Mouse (Mus musculus) midbrain, embryonic 12.5 days (tissue): Measurements from ENCODE around the gene Fgd2. TPM values are rescaled to one million over a fixed set of nuclear protein-coding genes. Genes with fewer than 3 reads are reported as not detected.

ENCODE experiments used
- ATAC-seq: fragments of 200-750 bp; cut with Nextera tagmentation; 2 replicates; pipeline ENCODE4 v1.8.0; 2017; ENCODE audit warnings: low read depth, moderate TSS enrichment, moderate library complexity; ENCODE audit not compliant: low FRiP score
- H3K27ac ChIP-seq: fragments of 300-500 bp; sonication (generic); replicated peaks from 2 replicates; pipeline ENCODE4 v1.5.1; 2016; ENCODE audit warnings: mild to moderate bottlenecking
- H3K27me3 ChIP-seq: fragments of 300-500 bp; sonication (generic); 2 replicates; pipeline ENCODE4 v1.6.1; 2016; ENCODE audit warnings: mild to moderate bottlenecking
- H3K36me3 ChIP-seq: fragments of 300-500 bp; sonication (generic); 2 replicates; pipeline ENCODE4 v1.6.1; 2016
- H3K4me1 ChIP-seq: fragments of 300-500 bp; sonication (generic); 2 replicates; pipeline ENCODE4 v1.6.1; 2016
- H3K4me2 ChIP-seq: fragments of 300-500 bp; sonication (generic); replicated peaks from 2 replicates; pipeline ENCODE4 v1.6.1; 2016; ENCODE audit warnings: mild to moderate bottlenecking, moderate library complexity
- H3K4me3 ChIP-seq: fragments of 300-500 bp; sonication (generic); 2 replicates; pipeline ENCODE4 v1.5.1; 2016; ENCODE audit warnings: mild to moderate bottlenecking
- H3K9ac ChIP-seq: fragments of 300-500 bp; sonication (generic); replicated peaks from 2 replicates; pipeline ENCODE4 v1.6.1; 2016; ENCODE audit warnings: mild to moderate bottlenecking, moderate library complexity
- H3K9me3 ChIP-seq: fragments of 300-500 bp; sonication (generic); 2 replicates; pipeline ENCODE4 v1.6.1; 2016; ENCODE audit warnings: mild to moderate bottlenecking
- WGBS: fragments of 180-500 bp; shearing (Covaris S2); methylation state at CpG from one replicate; pipeline ENCODE4 v1.1.7; 2016; 5-methylcytosine and 5-hydroxymethylcytosine counted together
- polyA plus RNA-seq: library from polyadenylated mRNA; unstranded; fragments of >200 nt; fragmentation: Nextera tagmentation; extraction: Ambion mirVana; gene quantifications from 2 replicates; pipeline ENCODE4 v1.2.1, GENCODE M21; 2016

Fgd2 gene
- polyA plus RNA-seq, 1 experiment from 2014 or later, result 3.6 TPM

DNA sequence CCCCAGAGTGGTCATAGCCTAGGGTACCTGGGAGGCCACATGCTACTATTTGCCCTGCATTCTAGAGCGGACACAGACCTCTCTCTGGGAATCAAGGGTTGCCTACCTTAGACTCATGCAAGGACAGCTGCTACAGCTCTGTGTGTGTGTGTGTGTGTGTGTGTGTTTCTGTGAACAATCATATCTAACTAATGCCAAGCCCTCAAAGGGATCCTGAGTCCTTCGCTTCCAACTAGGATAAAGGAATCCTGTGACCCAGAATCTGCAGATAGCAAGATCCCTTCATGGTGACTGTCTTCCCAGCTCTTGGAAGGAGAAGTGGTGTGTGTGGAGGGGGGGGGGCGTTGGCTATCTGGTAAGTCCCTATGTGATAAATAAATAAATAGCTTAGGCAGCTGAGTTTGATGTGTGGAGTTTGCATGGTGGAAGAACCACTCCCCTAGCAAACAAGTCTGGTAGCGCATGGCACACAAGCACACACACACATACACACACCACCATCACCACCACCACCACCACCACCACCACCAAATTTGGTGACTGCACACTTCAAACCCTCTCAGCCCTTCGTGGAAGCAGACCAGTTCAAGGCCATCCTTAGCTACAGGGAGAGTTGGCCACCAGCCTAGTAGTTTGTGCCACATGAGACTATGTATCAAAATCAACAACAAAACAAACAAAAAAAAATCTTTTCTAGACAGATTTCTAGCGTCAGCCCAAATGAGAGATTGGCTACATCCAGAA lies 35.5 kb downstream of the Fgd2 start:
- Histone ChIP-seq H3K9me3 (no peaks in the 10 kb centered on the region), H3K4me2 (no peak overlapping the region), H3K36me3 (no peaks in the 10 kb centered on the region), H3K27ac (no peak overlapping the region), H3K27me3 (peaks cover 22% of the 10 kb centered on the region), H3K4me3 (no peak overlapping the region), H3K9ac (no peak overlapping the region), H3K4me1 (peaks cover 29% of the 10 kb centered on the region)
- 60% methylated on average over 6 of the region's 6 CpGs for WGBS
- ATAC-seq, result no peak

DNA sequence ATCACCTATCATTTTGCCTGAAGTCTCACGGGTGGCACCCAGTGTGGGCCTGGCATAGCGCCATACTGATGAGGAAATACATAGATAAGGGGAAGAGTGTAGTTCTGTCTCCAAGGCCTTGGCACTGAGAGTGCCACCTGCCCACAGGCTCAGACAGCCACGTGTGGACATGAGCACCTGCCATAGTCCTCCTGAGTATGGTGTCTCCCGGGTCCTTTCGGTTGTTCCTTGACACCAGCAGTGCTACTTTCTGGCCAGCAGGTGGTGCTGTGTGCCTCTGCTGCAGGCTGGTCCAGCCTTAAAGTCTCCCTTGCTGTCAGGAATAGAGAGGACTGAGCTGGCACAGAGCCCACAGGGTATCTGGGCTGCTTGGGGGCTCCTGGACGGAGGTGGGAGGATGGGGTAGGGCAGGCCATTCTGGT lies 36.1 kb downstream of the Fgd2 start:
- Histone ChIP-seq H3K27me3 (peaks cover 26% of the 10 kb centered on the region), H3K9ac (no peak overlapping the region), H3K4me3 (no peak overlapping the region), H3K4me2 (peak overlapping the region; percentile 7; the same call in 1 of the 2 replicates), H3K9me3 (no peaks in the 10 kb centered on the region), H3K36me3 (no peaks in the 10 kb centered on the region), H3K4me1 (peaks cover 29% of the 10 kb centered on the region), H3K27ac (no peak overlapping the region)
- WGBS, result 19% methylated on average over 6 of the region's 6 CpGs
- ATAC-seq, result peak; percentile 83

DNA sequence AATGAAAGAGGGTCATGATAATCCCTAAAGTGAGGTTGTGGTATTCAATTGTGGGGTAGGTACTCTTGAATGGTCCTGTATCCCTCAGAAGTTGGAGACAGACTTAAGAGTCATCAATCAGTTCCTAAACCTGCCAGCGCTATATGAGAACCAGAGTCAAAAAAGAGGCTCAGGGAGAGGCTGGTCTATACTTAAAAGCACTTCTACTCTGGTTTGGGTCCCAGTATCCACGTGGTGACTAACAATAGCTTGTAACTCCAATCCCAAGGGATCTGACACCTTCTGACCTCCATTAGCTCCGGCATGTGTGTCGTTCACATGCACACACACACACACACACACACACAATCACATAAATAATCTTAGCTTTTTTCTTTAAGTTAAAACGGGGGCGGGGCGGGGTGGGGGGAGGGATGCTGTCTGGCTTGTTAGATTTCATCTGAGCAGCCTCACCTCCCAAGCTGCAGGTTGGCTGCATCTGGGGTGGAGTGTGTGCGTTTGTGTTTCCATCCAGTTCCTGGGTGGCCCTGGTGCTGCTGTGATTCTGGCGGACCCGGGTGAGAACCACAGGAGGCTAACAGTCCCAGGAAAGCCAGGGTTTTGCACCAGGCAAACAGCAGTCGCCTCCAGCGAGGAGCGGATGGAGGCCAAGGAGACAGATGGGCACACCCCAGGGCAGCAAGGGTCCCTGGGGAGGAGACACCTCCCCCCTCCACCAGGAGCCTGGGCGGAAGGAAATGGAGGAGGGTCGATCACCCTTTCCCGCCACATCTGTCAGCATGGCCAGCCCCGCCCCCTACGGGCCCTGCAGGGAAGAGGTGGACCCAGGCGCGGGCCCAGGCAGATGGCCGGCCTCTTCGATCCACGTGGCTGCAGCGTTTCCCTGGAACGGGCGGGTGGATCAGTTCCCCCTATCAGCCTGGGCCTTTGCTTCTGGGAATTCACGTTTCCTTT lies 37.0 kb downstream of the Fgd2 start:
- 2% methylated on average over 27 of the region's 27 CpGs for WGBS
- peak overlapping the region; percentile 29 for H3K4me3 ChIP-seq
- peak overlapping the region; percentile 50 for H3K9ac ChIP-seq
- no peaks in the 10 kb centered on the region for H3K9me3 ChIP-seq
- ATAC-seq, result peak; percentile 78
- H3K4me2 ChIP-seq, result peak overlapping the region; percentile 61
- peak overlapping the region; percentile 46 for H3K27ac ChIP-seq
- H3K36me3 ChIP-seq, result no peaks in the 10 kb centered on the region
- H3K4me1 ChIP-seq, result peaks cover 29% of the 10 kb centered on the region
- peaks cover 32% of the 10 kb centered on the region for H3K27me3 ChIP-seq

DNA sequence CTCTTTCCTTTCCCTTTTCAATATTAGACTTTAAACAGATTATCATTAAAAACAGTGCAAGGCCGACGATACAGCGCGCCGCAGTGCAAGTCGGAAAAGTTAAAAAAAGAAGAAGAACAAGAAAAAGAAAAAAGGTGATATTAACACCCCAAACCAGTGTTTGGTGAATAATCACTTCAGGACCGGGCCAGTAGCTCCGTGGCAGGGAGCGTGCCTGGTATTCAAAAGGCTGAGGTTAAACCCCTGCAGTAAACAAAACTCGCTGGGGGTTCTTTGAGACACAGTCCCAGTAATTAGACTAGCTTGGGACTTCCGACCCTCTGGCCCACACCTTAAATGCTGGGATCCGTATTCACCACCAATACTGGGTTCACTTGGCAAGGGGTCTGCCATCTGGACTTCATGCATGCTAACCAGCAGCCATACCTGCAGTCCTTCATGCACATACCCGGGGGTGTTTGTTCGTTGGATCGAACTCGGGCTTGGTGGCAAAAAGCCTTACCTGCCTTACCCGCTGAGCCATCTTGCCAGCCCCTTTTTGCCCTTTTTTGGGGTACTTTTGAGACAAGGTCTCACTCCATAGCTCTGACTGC lies 37.8 kb downstream of the Fgd2 start:
- no peaks in the 10 kb centered on the region for H3K36me3 ChIP-seq
- peaks cover 32% of the 10 kb centered on the region for H3K27me3 ChIP-seq
- H3K4me1 ChIP-seq, result peaks cover 29% of the 10 kb centered on the region
- no peak for ATAC-seq
- H3K4me3 ChIP-seq, result peak overlapping the region; percentile 29
- H3K4me2 ChIP-seq, result peak overlapping the region; percentile 61
- 8% methylated on average over 17 of the region's 17 CpGs for WGBS
- no peaks in the 10 kb centered on the region for H3K9me3 ChIP-seq
- H3K27ac ChIP-seq, result 0 out of 2 replicates have a peak overlapping the region, but pooled peaks have one; percentile 46
- peak overlapping the region; percentile 50; the same call in 1 of the 2 replicates for H3K9ac ChIP-seq

GRCm38 (mm10) chr17:29399241-29399910 lies 38.7 kb downstream of the Fgd2 start:
- Histone ChIP-seq H3K4me3 (no peak overlapping the region), H3K27ac (no peak overlapping the region), H3K9ac (no peak overlapping the region), H3K4me2 (no peak overlapping the region), H3K9me3 (no peaks in the 10 kb centered on the region), H3K4me1 (peaks cover 29% of the 10 kb centered on the region), H3K36me3 (no peaks in the 10 kb centered on the region), H3K27me3 (peaks cover 32% of the 10 kb centered on the region)
- 38% methylated on average over 13 of the region's 14 CpGs for WGBS
- no peak for ATAC-seq

GRCm38 (mm10) chr17:29400044-29400443 lies 39.3 kb downstream of the Fgd2 start:
- Histone ChIP-seq H3K4me3 (no peak overlapping the region), H3K27ac (no peak overlapping the region), H3K9me3 (no peaks in the 10 kb centered on the region), H3K9ac (no peak overlapping the region), H3K27me3 (peaks cover 32% of the 10 kb centered on the region), H3K4me1 (peaks cover 29% of the 10 kb centered on the region), H3K36me3 (no peaks in the 10 kb centered on the region), H3K4me2 (no peak overlapping the region)
- ATAC-seq, result no peak
- 60% methylated on average over 5 of the region's 5 CpGs for WGBS

DNA sequence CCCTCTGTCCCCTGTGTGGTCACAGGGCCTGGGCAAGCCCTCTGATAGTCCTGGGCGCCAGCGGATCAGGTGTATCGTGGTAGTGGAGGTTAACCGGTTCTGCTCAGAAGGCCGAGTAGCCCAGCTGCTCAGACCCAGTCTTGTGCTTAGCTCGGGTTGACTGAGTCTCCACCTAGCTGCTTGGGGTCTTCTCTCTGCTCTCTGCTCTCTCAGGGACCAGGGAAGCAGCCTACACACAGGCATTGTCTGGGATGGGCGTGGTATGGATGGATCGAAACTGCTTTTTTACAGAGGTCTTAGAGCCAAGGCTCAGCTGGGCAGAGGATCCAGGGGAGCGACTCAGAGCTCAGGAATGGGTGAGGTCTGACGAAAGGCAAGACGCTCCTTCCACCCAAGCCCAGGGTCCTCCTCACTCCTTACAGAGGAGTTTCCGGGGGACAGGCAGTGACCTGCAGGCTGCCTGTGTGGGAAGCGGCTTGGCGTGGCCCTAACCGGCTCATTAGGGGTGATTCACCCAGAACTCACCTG lies 41.1 kb downstream of the Fgd2 start:
- Histone ChIP-seq H3K9ac (no peak overlapping the region), H3K4me1 (peaks cover 28% of the 10 kb centered on the region), H3K9me3 (no peaks in the 10 kb centered on the region), H3K4me3 (no peak overlapping the region), H3K36me3 (no peaks in the 10 kb centered on the region), H3K4me2 (no peak overlapping the region), H3K27ac (no peak overlapping the region), H3K27me3 (peaks cover 27% of the 10 kb centered on the region; the same call in 1 of the 2 replicates)
- 61% methylated on average over 15 of the region's 15 CpGs for WGBS
- no peak for ATAC-seq

GRCm38 (mm10) chr17:29403179-29403578 lies 42.5 kb downstream of the Fgd2 start:
- Histone ChIP-seq H3K27ac (no peak overlapping the region), H3K27me3 (peaks cover 27% of the 10 kb centered on the region; the same call in 1 of the 2 replicates)
- WGBS, result 70% methylated on average over 1 of the region's 1 CpGs

DNA sequence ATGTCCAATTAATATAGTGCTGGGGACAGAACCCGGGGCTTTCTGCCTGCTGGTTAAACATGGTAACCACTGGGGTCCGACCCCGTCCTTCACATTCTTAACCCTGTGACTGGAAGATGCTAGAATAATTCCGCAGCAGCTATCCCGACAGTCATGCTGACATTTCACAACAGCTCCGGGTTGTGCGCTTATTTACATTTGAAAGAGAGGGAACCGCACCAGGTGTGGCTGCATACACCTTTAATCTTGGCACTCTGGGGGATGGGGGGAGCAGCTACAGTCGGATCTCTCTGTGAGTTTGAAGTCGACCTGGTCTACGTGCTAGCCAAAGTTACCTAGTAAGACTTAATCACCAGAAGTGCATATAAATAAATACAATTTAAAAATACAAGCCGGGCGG lies 44.8 kb downstream of the Fgd2 start:
- no peaks in the 10 kb centered on the region for H3K9me3 ChIP-seq
- no peaks in the 10 kb centered on the region for H3K36me3 ChIP-seq
- H3K9ac ChIP-seq, result no peak overlapping the region
- H3K27me3 ChIP-seq, result peaks cover 10% of the 10 kb centered on the region; the same call in 1 of the 2 replicates
- H3K4me3 ChIP-seq, result no peak overlapping the region
- ATAC-seq, result no peak
- H3K4me1 ChIP-seq, result no peaks in the 10 kb centered on the region
- H3K27ac ChIP-seq, result no peak overlapping the region
- 42% methylated on average over 13 of the region's 13 CpGs for WGBS
- no peak overlapping the region for H3K4me2 ChIP-seq

More at GRCm38 (mm10) chr17:29403179-29403578, 42.5 kb downstream of the Fgd2 start:
- Histone ChIP-seq H3K36me3 (no peaks in the 10 kb centered on the region), H3K4me1 (peaks cover 14% of the 10 kb centered on the region), H3K9ac (no peak overlapping the region), H3K4me2 (no peak overlapping the region), H3K4me3 (no peak overlapping the region), H3K9me3 (no peaks in the 10 kb centered on the region)
- ATAC-seq, result no peak

DNA sequence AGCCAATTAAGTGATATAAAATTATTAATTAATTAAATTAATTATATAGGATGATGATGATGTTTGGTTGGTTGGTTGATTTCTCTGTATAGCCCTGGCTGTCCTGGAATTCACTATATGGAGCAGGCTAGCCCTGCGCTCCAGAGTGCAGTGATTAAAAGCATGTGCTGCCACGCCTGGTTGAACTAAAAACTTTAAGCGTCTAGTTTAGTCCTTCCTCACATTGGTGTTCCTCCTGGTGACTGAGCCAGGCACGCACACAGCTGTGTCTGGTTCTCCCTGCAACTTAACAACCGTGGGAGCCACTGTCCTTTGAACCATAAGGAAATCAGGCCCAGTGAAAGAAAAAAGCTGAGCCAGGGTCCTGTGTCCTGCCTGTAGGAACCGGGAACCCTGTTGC lies 45.4 kb downstream of the Fgd2 start:
- no peak for ATAC-seq

DNA sequence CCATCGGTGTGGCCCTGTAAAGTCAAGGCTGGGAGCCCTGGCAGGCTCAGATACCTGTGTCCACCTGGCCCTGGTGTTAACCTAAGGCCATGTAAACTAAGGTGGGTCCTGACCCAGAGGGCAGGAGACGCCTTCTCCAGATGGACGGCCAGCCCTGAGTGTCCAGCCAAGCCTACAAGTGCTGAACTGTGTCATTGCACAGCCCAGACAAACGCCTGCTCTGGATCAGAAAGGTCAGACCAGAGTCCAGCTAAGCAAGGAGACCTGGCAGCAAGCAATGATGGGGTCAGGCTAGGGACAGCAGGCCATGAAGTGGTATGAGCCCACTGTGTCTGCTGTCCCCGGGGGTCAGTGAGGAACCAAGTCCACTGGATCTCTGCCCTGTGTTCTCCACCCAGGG lies 46.7 kb downstream of the Fgd2 start:
- Histone ChIP-seq H3K36me3 (no peaks in the 10 kb centered on the region), H3K4me3 (no peak overlapping the region), H3K9ac (no peak overlapping the region), H3K4me1 (no peaks in the 10 kb centered on the region), H3K27ac (no peak overlapping the region), H3K9me3 (no peaks in the 10 kb centered on the region), H3K27me3 (0 out of 2 replicates have a peak, but pooled peaks cover under 1% of the 10 kb centered on the region), H3K4me2 (no peak overlapping the region)
- WGBS, result 89% methylated on average over 5 of the region's 5 CpGs
- ATAC-seq, result no peak

More for the DNA sequence above, 45.4 kb downstream of the Fgd2 start:
- Histone ChIP-seq H3K27ac (no peak overlapping the region), H3K36me3 (no peaks in the 10 kb centered on the region), H3K4me3 (no peak overlapping the region), H3K4me1 (no peaks in the 10 kb centered on the region), H3K9me3 (no peaks in the 10 kb centered on the region), H3K4me2 (no peak overlapping the region), H3K9ac (no peak overlapping the region), H3K27me3 (peaks cover 10% of the 10 kb centered on the region; the same call in 1 of the 2 replicates)
- 47% methylated on average over 6 of the region's 6 CpGs for WGBS
